In the genomic region with DNA sequence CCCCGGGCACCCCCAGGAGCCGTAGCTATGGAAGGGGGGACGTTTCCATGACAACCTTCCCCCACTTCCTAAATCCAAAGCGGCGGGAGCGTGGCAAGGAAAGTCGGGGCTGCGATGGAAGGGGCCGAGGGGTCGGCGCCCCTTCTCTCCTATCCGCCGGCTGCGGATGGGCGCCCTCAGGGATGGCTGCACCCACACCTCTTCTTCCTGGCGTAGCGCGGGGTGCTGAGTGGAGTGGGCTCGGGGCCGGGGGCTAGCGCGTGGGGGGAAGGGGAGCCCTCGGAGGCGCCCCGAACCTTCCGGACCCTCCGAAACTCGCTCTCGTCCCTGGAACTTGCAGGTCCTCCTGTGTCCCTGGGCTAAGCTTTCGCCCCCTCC, we compare ENCODE assay signal across 8 mouse cellular contexts. TPM values are rescaled to one million over a fixed set of nuclear protein-coding genes. Genes with fewer than 3 reads are reported as not detected.
DNase-seq lines count a peak whose midpoint lies in the region; ATAC-seq and TF ChIP-seq lines count a peak whose summit lies in the region.

No protein-coding gene starts in this region.

- peaks cover 24% of the 10 kb centered on the region for H3K4me1 ChIP-seq in megakaryocyte, embryonic 14.5 days
- H3K4me1 ChIP-seq in intestine, postnatal 0 days (replicated peaks; ENCODE audit: control insufficient read depth, insufficient read depth, low read length) = no peaks in the 10 kb centered on the region; the same call in 1 of the 2 replicates
- H3K4me1 ChIP-seq in neural tube, embryonic 15.5 days = peaks cover 32% of the 10 kb centered on the region

- 0 out of 2 replicates have a peak, but pooled peaks cover 6% of the 10 kb centered on the region for H3K9me3 ChIP-seq in megakaryocyte, embryonic 14.5 days
- no peaks in the 10 kb centered on the region for H3K9me3 ChIP-seq in intestine, postnatal 0 days (ENCODE audit: control insufficient read depth)
- no peaks in the 10 kb centered on the region for H3K9me3 ChIP-seq in neural tube, embryonic 15.5 days (replicated peaks)

- no peak for TF ChIP-seq CTCF in intestine, postnatal 0 days (IDR thresholded peaks at IDR 0.05; ENCODE audit: low read depth)

- DNase-seq in cerebellum, adult 11 months = no peak
- DNase-seq in left cerebral cortex, adult 11 months (ENCODE audit: low spot score) = no peak
- no peak for DNase-seq in frontal cortex, postnatal 10 days (ENCODE audit: low spot score in 2 of 2)

- peak; percentile 9; the same call in 1 of the 2 replicates for ATAC-seq in cerebellum, adult (ENCODE audit: insufficient number of reproducible peaks, low FRiP score, low TSS enrichment)
- ATAC-seq in megakaryocyte, adult 5-6 weeks (ENCODE audit: poor library complexity, severe bottlenecking) = no peak
- peak; percentile 7; the same call in 1 of the 2 replicates for ATAC-seq in intestine, postnatal 0 days
- peak; percentile 49 for ATAC-seq in neural tube, embryonic 15.5 days (ENCODE audit: low FRiP score)

- peaks cover 73% of the 10 kb centered on the region for H3K27me3 ChIP-seq in megakaryocyte, embryonic 14.5 days (replicated peaks)
- H3K27me3 ChIP-seq in intestine, postnatal 0 days (replicated peaks; ENCODE audit: control insufficient read depth, insufficient read depth, low read length) = peaks cover 43% of the 10 kb centered on the region
- H3K27me3 ChIP-seq in neural tube, embryonic 15.5 days (replicated peaks) = no peaks in the 10 kb centered on the region

- H3K36me3 ChIP-seq in megakaryocyte, embryonic 14.5 days (replicated peaks; ENCODE audit: low read length) = no peaks in the 10 kb centered on the region
- H3K36me3 ChIP-seq in intestine, postnatal 0 days (ENCODE audit: control insufficient read depth, insufficient read depth) = no peaks in the 10 kb centered on the region
- no peaks in the 10 kb centered on the region for H3K36me3 ChIP-seq in neural tube, embryonic 15.5 days

- no peak overlapping the region for H3K27ac ChIP-seq in intestine, postnatal 0 days (ENCODE audit: low read depth, low read length)
- peak overlapping the region; percentile 94 for H3K27ac ChIP-seq in neural tube, embryonic 15.5 days (replicated peaks)

- peak overlapping the region; percentile 58 for H3K9ac ChIP-seq in intestine, postnatal 0 days (ENCODE audit: low read depth, low read length)
- H3K9ac ChIP-seq in neural tube, embryonic 15.5 days (replicated peaks) = peak overlapping the region; percentile 88

- peak overlapping the region; percentile 99 for H3K4me2 ChIP-seq in intestine, postnatal 0 days (replicated peaks; ENCODE audit: low read depth)
- H3K4me2 ChIP-seq in neural tube, embryonic 15.5 days = peak overlapping the region; percentile 80

- peak overlapping the region; percentile 90 for H3K4me3 ChIP-seq in megakaryocyte, embryonic 14.5 days (replicated peaks)
- H3K4me3 ChIP-seq in intestine, postnatal 0 days (ENCODE audit: low read depth, low read length) = peak overlapping the region; percentile 67
- H3K4me3 ChIP-seq in neural tube, embryonic 15.5 days (replicated peaks) = peak overlapping the region; percentile 82

- WGBS in intestine, postnatal 0 days = 0% methylated on average over 15 of the region's 30 CpGs
- WGBS in neural tube, embryonic 15.5 days = under 1% methylated on average over 26 of the region's 30 CpGs

RNA-seq across cellular contexts. Expression of a gene that starts 0.6 kb away (rescaled TPM):
- polyA plus RNA-seq in megakaryocyte, embryonic 14.5 days (2012; ENCODE audit: insufficient read depth, low replicate concordance) = 3.8 TPM in 1 of 2 replicates, not detected in the other
- total RNA-seq in megakaryocyte, adult 5-6 weeks (2015) = 0.22 TPM in 1 of 2 replicates, not detected in the other
- 0.22 and 0.37 TPM in 2 replicates for total RNA-seq in megakaryocyte, adult 5-6 weeks (2017)
- 20.1 and 20.9 TPM in 2 replicates for polyA plus RNA-seq in intestine, postnatal 0 days (2015; fragmentation: Nextera tagmentation; extraction: Ambion mirVana)
- polyA plus RNA-seq in neural tube, embryonic 15.5 days (2015; fragmentation: Nextera tagmentation; extraction: Ambion mirVana) = 146 and 157 TPM in 2 replicates
